Mouse (Mus musculus): ENCODE data around the gene Stom.

- no peak for TF ChIP-seq GATA1 (IDR thresholded peaks at IDR 0.05; ENCODE audit: low read length)
- no peak for TF ChIP-seq TAL1 (IDR thresholded peaks at IDR 0.05; ENCODE audit: low read length)
Observed at GRCm38 (mm10) chr2:35272881-35273280, 63.9 kb downstream of the Stom start.
